Mouse (Mus musculus) thymus, adult 2 months (tissue): ENCODE data around the gene Ptges2.

ENCODE experiments used
- CTCF ChIP-seq: fragments of 200-500 bp; IDR thresholded peaks from 2 replicates; pipeline ENCODE4 v1.5.1; 2012; ENCODE audit warnings: mild to moderate bottlenecking, control low read depth, low read length, moderate library complexity, borderline replicate concordance; ENCODE audit not compliant: control insufficient read depth, poor library complexity, insufficient read depth; ENCODE audit errors: extremely low read depth
- POLR2A ChIP-seq: fragments of 200-500 bp; IDR thresholded peaks from 2 replicates; pipeline ENCODE4 v1.6.1; 2012; ENCODE audit warnings: mild to moderate bottlenecking, low read length, control low read depth, moderate library complexity; ENCODE audit not compliant: control insufficient read depth, poor library complexity, insufficient read depth; ENCODE audit errors: extremely low read depth

DNA sequence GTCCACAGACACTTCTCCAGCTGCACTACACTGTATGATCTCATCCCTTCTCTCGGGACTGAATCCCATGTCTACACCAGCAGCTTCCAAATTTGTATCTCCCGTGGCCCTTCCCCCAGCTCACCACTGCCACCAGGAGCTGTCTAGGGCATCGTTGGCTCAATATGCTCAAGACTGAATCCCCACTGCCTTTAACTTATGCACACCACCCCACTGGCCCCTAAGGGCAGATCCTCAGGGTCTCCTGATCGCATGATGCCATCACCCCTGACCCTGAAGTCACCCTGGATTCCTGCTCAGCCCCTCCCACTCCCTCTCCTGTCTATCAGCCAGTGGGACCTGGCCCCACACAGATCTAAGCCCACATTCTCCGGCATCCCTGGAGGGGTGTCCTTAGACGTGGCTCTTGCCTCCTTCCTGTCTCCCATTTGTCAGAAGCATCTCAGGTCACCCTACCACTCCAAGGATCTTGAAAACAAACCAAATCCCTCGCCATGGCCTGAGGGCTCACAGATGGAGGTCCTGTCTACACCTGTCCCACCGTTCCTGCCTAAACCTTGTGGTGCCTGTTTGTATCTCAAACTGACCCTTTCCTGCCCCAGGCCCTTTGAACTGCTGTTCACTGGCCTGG, 46.0 kb upstream of the Ptges2 start:
- TF ChIP-seq CTCF: no peak
- TF ChIP-seq POLR2A: no peak
